Mouse (Mus musculus): ENCODE measurements at regions not wholly inside any gene's neighbourhood (a gene's known extent, or its start where the extent isn't known, plus 50 kb on each side); places are given as distances from the start of the nearest gene placed in this dataset.

DNA sequence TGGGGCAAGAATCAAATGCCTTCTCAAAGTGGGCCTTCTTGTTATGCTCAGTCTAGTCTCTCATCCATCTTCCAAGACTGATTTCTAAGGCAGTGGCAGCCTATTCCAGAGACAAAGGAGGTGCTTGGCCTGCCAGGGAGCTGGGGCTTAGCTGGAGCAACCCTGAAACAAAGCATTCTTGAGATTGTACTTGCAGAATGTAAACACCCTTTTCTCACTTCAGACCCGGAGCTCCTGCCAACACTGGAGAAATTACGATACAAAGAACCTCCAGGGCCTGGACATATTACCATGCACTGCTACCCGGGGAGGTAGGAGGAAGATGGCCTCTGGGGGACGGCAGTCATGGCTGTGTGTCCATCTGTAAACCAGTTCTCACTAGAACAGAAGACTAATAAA is 82.5 kb upstream of the Klf9 start:
- TF ChIP-seq GATA1 (IDR thresholded peaks at IDR 0.05; ENCODE audit: borderline replicate concordance, low read length) (no peak), FLI1 (IDR thresholded peaks at IDR 0.05; ENCODE audit: low read length) (no peak)

Measured in megakaryocyte, embryonic 14.5 days (primary cell).